Mouse (Mus musculus) forebrain, embryonic 14.5 days (tissue): ENCODE data around the gene Zxdc. TPM values are rescaled to one million over a fixed set of nuclear protein-coding genes. Genes with fewer than 3 reads are reported as not detected.

Experiments
- ATAC-seq: fragments of 200-750 bp; cut with Nextera tagmentation; 2 replicates; pipeline ENCODE4 v1.8.0; 2017; ENCODE audit warnings: mild to moderate bottlenecking, moderate library complexity
- DNase-seq: peaks from one replicate; pipeline ENCODE4 v3.0.0-alpha.2; 2015; ENCODE audit warnings: low spot score
- H3K27ac ChIP-seq: fragments of 300-500 bp; sonication (generic); 2 replicates; pipeline ENCODE4 v1.5.1; 2014; ENCODE audit warnings: low read depth, mild to moderate bottlenecking, control low read depth, low read length, moderate library complexity
- H3K27me3 ChIP-seq: fragments of 300-500 bp; sonication (generic); replicated peaks from 2 replicates; pipeline ENCODE4 v1.6.1; 2014; ENCODE audit warnings: low read length, control low read depth, mixed read lengths; ENCODE audit not compliant: control insufficient read depth, insufficient read depth
- H3K36me3 ChIP-seq: fragments of 300-500 bp; sonication (generic); 2 replicates; pipeline ENCODE4 v1.6.1; 2014; ENCODE audit warnings: low read length, control low read depth; ENCODE audit not compliant: control insufficient read depth, insufficient read depth
- H3K4me1 ChIP-seq: fragments of 300-500 bp; sonication (generic); 2 replicates; pipeline ENCODE4 v1.6.1; 2014; ENCODE audit warnings: antibody characterized with exemption, low read length, control low read depth; ENCODE audit not compliant: control insufficient read depth, insufficient read depth
- H3K4me2 ChIP-seq: fragments of 300-500 bp; sonication (generic); 2 replicates; pipeline ENCODE4 v1.6.1; 2014; ENCODE audit warnings: mild to moderate bottlenecking, control low read depth, low read length
- H3K4me3 ChIP-seq: fragments of 300-500 bp; sonication (generic); 2 replicates; pipeline ENCODE4 v1.5.1; 2014; ENCODE audit warnings: low read depth, low read length, control low read depth
- H3K9ac ChIP-seq: fragments of 300-500 bp; sonication (generic); 2 replicates; pipeline ENCODE4 v1.6.1; 2014; ENCODE audit warnings: mild to moderate bottlenecking, low read length, control low read depth, moderate library complexity
- H3K9me3 ChIP-seq: fragments of 300-500 bp; sonication (generic); replicated peaks from 2 replicates; pipeline ENCODE4 v1.6.1; 2016; ENCODE audit warnings: low read length, control low read depth, mixed read lengths; ENCODE audit not compliant: control insufficient read depth
- polyA plus RNA-seq: library from polyadenylated mRNA; unstranded; fragments of >200 nt; fragmentation: Nextera tagmentation; extraction: Ambion mirVana; gene quantifications from 2 replicates; pipeline ENCODE4 v1.2.1, GENCODE M21; 2014

The Zxdc gene
- polyA plus RNA-seq, 1 experiment from 2014 or later: 14.0 TPM

- DNase-seq (no peak), ATAC-seq (no peak)
- Histone ChIP-seq H3K4me2 (no peak overlapping the region), H3K36me3 (no peaks in the 10 kb centered on the region), H3K27ac (no peak overlapping the region), H3K4me3 (no peak overlapping the region), H3K9me3 (no peaks in the 10 kb centered on the region), H3K27me3 (no peaks in the 10 kb centered on the region), H3K9ac (no peak overlapping the region), H3K4me1 (no peaks in the 10 kb centered on the region)
Measured at GRCm38 (mm10) chr6:90452603-90453002, 83.3 kb downstream of the Zxdc start.

Other genes with a start within 250 kb of the Zxdc start
- gene Vmn1r51, start 246.9 kb upstream of the Zxdc start, polyA plus RNA-seq: not detected in 2 replicates
- not detected in 2 replicates for gene Vmn1r52, start 194.7 kb upstream of the Zxdc start, polyA plus RNA-seq
- gene V1ra8, start 166.7 kb upstream of the Zxdc start, polyA plus RNA-seq: not detected in 2 replicates
- not detected in 2 replicates for gene Vmn1r53, start 145.1 kb upstream of the Zxdc start, polyA plus RNA-seq
- gene Vmn1r54, start 123.2 kb upstream of the Zxdc start, polyA plus RNA-seq: not detected in 2 replicates
- gene BC048671, start 68.3 kb upstream of the Zxdc start, polyA plus RNA-seq: not detected in 2 replicates
- not detected in 2 replicates for gene Chst13, start 44.3 kb upstream of the Zxdc start, polyA plus RNA-seq
- gene Uroc1, start 36.2 kb upstream of the Zxdc start, polyA plus RNA-seq: not detected in 2 replicates
- 3.0 and 3.1 TPM in 2 replicates for gene Cfap100, start 59.3 kb downstream of the Zxdc start, polyA plus RNA-seq
- gene Klf15, start 93.1 kb downstream of the Zxdc start, polyA plus RNA-seq: 10.3 and 12.0 TPM in 2 replicates
- 15.8 and 24.1 TPM in 2 replicates for gene Aldh1l1, start 116.9 kb downstream of the Zxdc start, polyA plus RNA-seq
- 2.0 and 2.1 TPM in 2 replicates for gene Slc41a3, start 235.2 kb downstream of the Zxdc start, polyA plus RNA-seq